Mouse (Mus musculus) neutrophil, adult 59 days (primary cell): Measurements from ENCODE around the gene Adad2. TPM values are rescaled to one million over a fixed set of nuclear protein-coding genes. Genes with fewer than 3 reads are reported as not detected.

Experiments used
- total RNA-seq, 2 experiments: library from RNA; stranded (reverse); gene quantifications; 1 replicate in 1 of 2; 2 replicates in 1 of 2; pipeline ENCODE4 v1.2.4; 2023

Adad2 gene
- not detected for total RNA-seq

GRCm38 (mm10) chr8:119612471-119612870 lies at the start of gene Adad2:
Gene Adad2 (plus strand): TSS chr8:119612747.

DNA sequence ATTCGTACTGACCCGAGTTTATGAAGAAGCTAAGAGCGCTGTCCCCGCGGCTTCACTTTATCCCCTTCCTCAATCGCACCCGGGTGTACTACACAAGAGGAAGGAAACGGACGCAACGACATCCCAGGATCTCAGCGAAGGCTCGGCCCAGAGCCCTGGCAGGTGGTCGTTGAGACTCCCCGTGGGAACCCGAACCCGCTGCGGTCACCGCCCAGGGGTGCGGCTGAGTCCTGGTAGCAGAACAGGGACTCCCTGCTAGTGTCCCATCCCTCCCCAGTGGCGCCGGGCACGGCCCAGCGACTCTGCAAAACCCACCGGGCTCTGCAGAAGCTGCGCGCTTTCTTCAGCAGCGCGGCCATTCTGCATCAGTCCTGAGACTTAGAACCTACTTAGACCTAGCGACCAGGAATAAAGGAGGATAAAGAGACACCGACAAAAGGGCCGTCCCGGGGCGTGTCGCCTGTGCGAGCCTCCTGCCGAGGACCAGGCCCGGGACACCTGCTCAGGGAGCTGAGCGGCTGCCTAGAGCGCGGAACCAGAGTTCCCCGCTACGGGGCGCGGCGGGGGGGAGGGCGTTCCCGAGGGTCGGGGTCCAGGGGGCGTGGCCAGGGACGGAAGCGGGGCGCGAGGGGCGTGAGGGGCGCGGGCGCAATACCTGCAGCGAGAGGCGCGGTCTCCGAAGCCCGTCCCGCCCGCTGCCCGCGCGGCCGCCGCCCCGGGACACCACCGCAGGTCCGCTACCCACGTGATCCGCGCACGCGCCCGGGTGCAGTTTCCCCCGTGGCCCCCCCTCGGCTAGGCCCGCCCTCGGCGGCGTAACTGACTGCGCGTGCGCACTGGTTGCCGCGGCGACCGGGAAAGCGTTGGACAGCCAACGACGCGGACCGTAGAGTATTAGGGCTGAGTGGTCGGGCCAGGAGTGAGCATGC lies 37.8 kb upstream of the Adad2 start, which contains the start of the genes Hsdl1 and Dnaaf1:
Hsdl1 (minus strand) TSS at position 747 of the 929 bp plus-strand sequence.
Dnaaf1 (plus strand) TSS at position 799 of the 929 bp plus-strand sequence.

DNA sequence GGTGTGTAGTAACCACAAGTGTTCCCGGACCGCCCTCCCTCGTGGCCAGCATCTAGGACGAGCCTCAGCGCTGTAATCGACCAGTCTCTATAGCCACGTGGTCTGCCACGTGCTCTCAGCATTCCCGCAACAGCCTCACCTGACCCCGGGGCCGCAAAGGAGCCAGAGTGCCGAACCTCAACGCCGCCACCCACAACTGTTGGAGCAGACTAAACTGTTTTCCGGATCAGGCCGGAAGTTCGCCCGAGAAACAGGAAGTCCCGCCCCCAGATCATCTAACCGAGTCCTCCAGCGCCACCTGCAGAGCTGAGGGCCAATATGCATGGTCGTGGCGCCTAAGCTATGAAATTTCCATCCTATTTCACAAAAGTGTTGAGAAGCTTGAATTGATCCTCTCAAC lies 7.6 kb upstream of the Adad2 start, which contains the start of gene Taf1c:
Taf1c (minus strand) TSS at position 227 of the 400 bp plus-strand sequence.

GRCm38 (mm10) chr8:119635378-119635777 lies 22.8 kb downstream of the Adad2 start, which contains the start of gene Kcng4:
Gene Kcng4 (minus strand): TSS chr8:119635680.

Other genes starting within 250 kb of the Adad2 start
- 1 to 10 TPM; 7.8 to 8.4 TPM for gene Mlycd, start 217.9 kb upstream of the Adad2 start, total RNA-seq
- gene Osgin1, start 178.6 kb upstream of the Adad2 start, total RNA-seq = 100 to 1,000 TPM; 252 to 275 TPM
- gene Necab2, start 166.0 kb upstream of the Adad2 start, total RNA-seq = 1 to 10 TPM in 1 of 2 experiments, under 1 TPM in 1; 0.99 to 1.2 TPM
- gene Slc38a8, start 111.0 kb upstream of the Adad2 start, total RNA-seq = not detected
- 10 to 100 TPM; 40.0 to 48.7 TPM for gene Mbtps1, start 54.0 kb upstream of the Adad2 start, total RNA-seq
- gene Hsdl1, start 37.6 kb upstream of the Adad2 start, total RNA-seq = 10 to 100 TPM; 38.6 to 39.6 TPM
- gene Dnaaf1, start 37.5 kb upstream of the Adad2 start, total RNA-seq = under 1 TPM in 1 of 2 experiments, not detected in 1; 0.24 TPM
- gene Taf1c, start 7.5 kb upstream of the Adad2 start, total RNA-seq = 1 to 10 TPM; 7.2 to 8.2 TPM
- gene Kcng4, start 22.9 kb downstream of the Adad2 start, total RNA-seq = not detected
- not detected for gene Wfdc1, start 53.6 kb downstream of the Adad2 start, total RNA-seq
- under 1 TPM; 0.20 to 0.26 TPM for gene Atp2c2, start 87.3 kb downstream of the Adad2 start, total RNA-seq
- 1 to 10 TPM; 2.6 to 7.0 TPM for gene Tldc1, start 165.7 kb downstream of the Adad2 start, total RNA-seq
- 1,000 to 10,000 TPM in 1 of 2 experiments, 100 to 1,000 TPM in 1; 943 to 1,046 TPM for gene Cotl1, start 227.8 kb downstream of the Adad2 start, total RNA-seq
- 10 to 100 TPM; 15.0 to 16.8 TPM for gene Klhl36, start 249.5 kb downstream of the Adad2 start, total RNA-seq